Mouse (Mus musculus) olfactory bulb, adult 2 months (tissue): ENCODE measurements around the gene 5430419D17Rik. TPM values are rescaled to one million over a fixed set of nuclear protein-coding genes. Genes with fewer than 3 reads are reported as not detected.

ENCODE experiments used
- H3K27ac ChIP-seq: fragments of 200-500 bp; 2 replicates; pipeline ENCODE4 v1.5.1; 2012; ENCODE audit warnings: low read depth, low read length; ENCODE audit not compliant: insufficient read depth
- H3K4me1 ChIP-seq: fragments of 200-500 bp; 2 replicates; pipeline ENCODE4 v1.6.1; 2012; ENCODE audit warnings: low read length; ENCODE audit not compliant: control insufficient read depth, insufficient read depth
- H3K4me3 ChIP-seq: fragments of 200-500 bp; 2 replicates; pipeline ENCODE4 v1.5.1; 2012; ENCODE audit warnings: mild to moderate bottlenecking, low read depth, low read length, moderate library complexity; ENCODE audit not compliant: insufficient read depth
- CTCF ChIP-seq: fragments of 200-500 bp; IDR thresholded peaks from 2 replicates; pipeline ENCODE4 v1.5.1; 2012; ENCODE audit warnings: low read depth, mild to moderate bottlenecking, low read length, moderate library complexity; ENCODE audit not compliant: insufficient read depth
- POLR2A ChIP-seq: fragments of 200-500 bp; IDR thresholded peaks from 2 replicates; pipeline ENCODE4 v1.6.1; 2012; ENCODE audit warnings: mild to moderate bottlenecking, low read depth, low read length, moderate library complexity; ENCODE audit not compliant: insufficient read depth
- WGBS: fragments of 180-500 bp; shearing (Covaris S2); methylation state at CpG from one replicate; pipeline ENCODE4 v1.1.7; 2018; 5-methylcytosine and 5-hydroxymethylcytosine counted together
- polyA plus RNA-seq: library from polyadenylated mRNA; stranded (reverse); fragments of >200 nt; gene quantifications from 2 replicates; pipeline ENCODE4 v1.2.4, GENCODE M21; 2012; ENCODE audit warnings: low replicate concordance; ENCODE audit not compliant: missing spikeins, insufficient read depth, insufficient read length

Gene 5430419D17Rik
- not detected in 2 replicates for polyA plus RNA-seq

DNA sequence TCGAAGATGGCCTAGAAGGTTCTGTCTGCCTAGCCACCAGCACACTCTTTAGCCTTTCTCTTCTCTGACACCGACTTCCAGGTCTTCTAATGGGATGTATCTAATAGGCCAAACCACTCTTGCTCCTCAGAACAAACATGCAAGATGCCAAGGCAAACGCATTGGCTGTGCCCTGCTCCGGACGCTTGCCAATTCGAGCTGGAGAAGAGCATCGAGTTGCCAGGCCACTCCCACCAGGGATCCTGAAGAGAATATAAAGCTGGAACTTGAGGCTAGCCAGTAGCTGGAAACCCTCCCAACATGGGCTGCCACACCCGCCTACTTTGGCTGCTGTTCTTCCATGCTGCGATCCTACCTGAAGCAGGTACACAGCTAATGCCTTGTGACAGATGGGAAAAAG lies at the start of gene 5430419D17Rik:
Gene 5430419D17Rik, plus strand, starts transcription at position 282 of the 400 bp plus-strand sequence.
- Histone ChIP-seq H3K27ac (no peak within 1 kb of the TSS), H3K4me1 (no peaks in the 10 kb centered on the region), H3K4me3 (no peak within 1 kb of the TSS)
- TF ChIP-seq POLR2A, result no peak
- no peak for TF ChIP-seq CTCF
- WGBS, result 64% methylated on average over 9 of the region's 9 CpGs

DNA sequence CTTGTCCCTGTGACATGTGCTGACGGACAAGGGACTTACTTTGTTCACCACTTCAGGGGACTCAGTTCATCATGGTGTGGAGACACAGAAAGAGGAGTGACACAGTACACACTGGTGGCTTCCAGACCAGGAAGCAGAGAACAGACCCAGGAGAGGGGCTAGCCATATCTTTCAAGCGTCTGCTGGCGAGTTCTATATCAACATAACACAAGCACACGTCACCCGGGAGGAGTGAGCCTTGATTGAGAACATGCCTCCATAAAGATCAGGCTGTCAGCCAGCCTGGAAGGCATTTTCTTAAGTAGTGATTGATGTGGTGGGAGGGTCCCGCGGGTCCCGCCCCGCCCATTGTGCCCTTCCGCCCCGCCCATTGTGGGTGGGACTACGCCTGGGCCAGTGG lies 44.2 kb upstream of the 5430419D17Rik start:
- TF ChIP-seq CTCF, result no peak
- no peak for TF ChIP-seq POLR2A
- Histone ChIP-seq H3K4me3 (no peak overlapping the region), H3K27ac (no peak overlapping the region), H3K4me1 (no peaks in the 10 kb centered on the region)
- 75% methylated on average over 12 of the region's 12 CpGs for WGBS

DNA sequence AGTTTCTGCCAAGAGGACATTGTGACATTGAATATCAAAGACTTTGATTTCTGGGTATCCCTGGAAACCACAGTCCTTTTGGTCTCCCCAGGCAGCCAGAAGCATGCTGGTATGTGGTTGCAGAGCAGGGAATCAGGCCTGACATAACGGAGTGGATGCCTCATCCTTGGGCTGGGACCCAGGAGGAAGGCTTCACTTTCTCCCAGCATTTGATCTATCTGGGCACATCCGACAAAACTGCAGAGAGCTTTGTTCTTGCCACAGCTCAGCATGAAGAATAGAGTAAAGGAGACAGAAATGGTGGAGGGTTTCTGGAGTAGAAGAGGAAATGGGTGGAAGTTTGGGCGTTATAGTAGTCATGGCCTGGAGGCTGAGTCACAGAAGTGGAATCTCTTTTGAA lies 41.0 kb upstream of the 5430419D17Rik start:
- WGBS, result 63% methylated on average over 3 of the region's 3 CpGs
- Histone ChIP-seq H3K27ac (no peak overlapping the region), H3K4me3 (no peak overlapping the region), H3K4me1 (no peaks in the 10 kb centered on the region)
- TF ChIP-seq CTCF, result no peak
- TF ChIP-seq POLR2A, result no peak

DNA sequence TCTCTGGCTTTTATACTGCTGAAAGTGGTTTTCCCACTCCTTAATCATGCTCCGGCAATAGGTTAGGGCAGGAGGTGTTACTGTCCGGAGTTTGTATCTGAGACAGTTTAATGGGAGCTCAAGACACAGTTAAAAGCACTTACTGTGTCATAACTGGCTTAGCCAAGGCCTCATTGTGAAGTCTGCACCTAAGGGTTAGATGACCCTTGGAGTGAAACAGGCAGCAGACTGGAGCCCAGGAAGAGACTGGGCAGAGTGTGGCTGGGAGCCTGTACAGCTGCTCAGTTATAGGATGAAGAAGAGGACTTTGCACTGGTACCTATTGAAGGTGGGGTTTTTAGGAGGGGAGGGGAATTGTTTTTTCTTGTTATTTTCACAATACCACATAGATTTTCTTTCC lies 28.0 kb upstream of the 5430419D17Rik start, which contains the start of gene 4933402N03Rik:
Gene 4933402N03Rik, minus strand, starts transcription at position 101 of the 400 bp plus-strand sequence.
- Histone ChIP-seq H3K27ac (no peak within 1 kb of the TSS), H3K4me3 (no peak within 1 kb of the TSS), H3K4me1 (no peaks in the 10 kb centered on the region)
- no peak for TF ChIP-seq CTCF
- TF ChIP-seq POLR2A, result no peak
- 91% methylated on average over 2 of the region's 2 CpGs for WGBS

DNA sequence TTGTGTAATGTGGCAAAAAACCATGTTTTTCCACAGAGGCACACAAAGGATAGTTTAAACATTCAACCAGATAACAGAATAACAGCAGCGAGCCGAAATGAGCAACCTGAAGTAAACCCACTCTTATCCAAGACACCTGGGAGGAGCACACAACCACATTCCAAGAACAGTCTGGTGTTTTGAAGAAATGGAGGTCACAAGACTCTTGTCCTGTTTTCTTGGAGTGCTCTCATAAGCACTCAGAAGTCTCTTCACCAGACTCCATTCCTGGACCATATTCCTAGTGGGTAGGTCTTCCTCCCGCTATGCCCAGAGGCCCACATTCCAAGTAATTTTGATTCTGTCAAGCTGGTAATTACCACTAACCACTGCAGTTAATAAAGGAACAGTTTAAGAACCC lies 24.0 kb upstream of the 5430419D17Rik start:
- TF ChIP-seq POLR2A (no peak), CTCF (no peak)
- no peak overlapping the region for H3K27ac ChIP-seq
- H3K4me1 ChIP-seq, result no peaks in the 10 kb centered on the region
- no peak overlapping the region for H3K4me3 ChIP-seq
- 65% methylated on average over 3 of the region's 3 CpGs for WGBS

DNA sequence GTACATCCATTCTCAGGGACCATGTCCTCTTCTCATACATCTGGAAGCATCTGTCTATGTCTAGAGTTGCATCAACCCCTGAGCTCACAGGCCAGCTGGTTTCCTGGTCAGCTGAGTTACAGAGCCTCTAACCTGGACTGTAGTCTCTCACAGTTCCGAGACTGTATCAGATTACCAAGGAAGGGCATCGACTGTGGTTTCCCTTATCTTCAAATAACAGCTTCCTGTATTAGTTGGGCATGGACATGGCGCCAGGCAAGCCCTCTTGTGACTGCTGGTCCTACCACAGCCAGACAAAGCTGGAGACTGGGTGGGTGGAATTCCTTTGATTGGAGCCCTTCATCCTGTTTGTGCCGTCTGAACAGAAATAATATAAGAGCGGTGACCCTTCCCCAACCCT lies 21.2 kb upstream of the 5430419D17Rik start:
- Histone ChIP-seq H3K4me3 (no peak overlapping the region), H3K27ac (no peak overlapping the region), H3K4me1 (no peaks in the 10 kb centered on the region)
- no peak for TF ChIP-seq POLR2A
- no peak for TF ChIP-seq CTCF
- 89% methylated on average over 5 of the region's 5 CpGs for WGBS

DNA sequence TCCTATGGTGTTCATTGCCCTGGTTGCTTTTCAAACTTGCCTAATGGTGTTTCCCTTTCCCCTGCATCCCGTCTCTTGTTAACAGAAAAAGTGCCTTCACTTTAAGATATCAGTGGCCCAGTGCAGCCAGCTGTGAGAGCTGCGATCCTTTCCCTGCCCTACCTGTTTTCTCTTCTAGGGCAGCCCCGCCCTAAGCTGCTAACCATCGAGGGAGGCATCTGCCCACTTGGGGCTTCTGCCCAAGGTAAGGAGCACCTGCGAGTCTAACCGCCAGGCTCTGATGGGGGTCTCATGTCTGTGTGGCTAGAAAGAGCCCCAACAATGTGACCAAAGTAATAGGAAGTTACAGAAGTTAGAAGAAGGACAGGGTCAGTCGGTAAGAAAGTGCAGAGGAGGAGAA lies 12.0 kb upstream of the 5430419D17Rik start:
- TF ChIP-seq POLR2A, result no peak
- no peak for TF ChIP-seq CTCF

DNA sequence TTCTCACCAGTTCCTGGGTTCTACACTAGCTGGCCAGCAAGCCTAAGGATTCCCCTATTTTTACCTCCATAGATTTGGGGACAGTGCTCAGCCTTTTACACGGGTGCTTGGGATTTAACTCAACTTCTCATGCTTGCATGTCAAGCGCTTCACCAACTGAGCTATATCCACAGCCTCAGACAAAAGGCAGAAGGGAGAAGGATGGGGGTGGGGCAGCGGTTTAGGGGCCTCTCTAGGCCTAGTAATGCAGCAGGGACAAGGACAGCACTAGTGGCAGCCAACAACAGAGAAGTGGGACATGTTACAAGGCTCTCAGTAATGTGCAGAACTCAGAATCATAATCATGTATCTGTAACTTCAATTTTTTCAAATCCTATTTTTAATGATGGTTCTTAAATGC lies 6.4 kb upstream of the 5430419D17Rik start:
- no peaks in the 10 kb centered on the region for H3K4me1 ChIP-seq
- H3K4me3 ChIP-seq, result no peak overlapping the region
- WGBS, result 83% methylated on average over 3 of the region's 3 CpGs
- TF ChIP-seq POLR2A (no peak), CTCF (no peak)
- no peak overlapping the region for H3K27ac ChIP-seq

More for the DNA sequence above, 12.0 kb upstream of the 5430419D17Rik start:
- WGBS, result 83% methylated on average over 7 of the region's 7 CpGs
- H3K27ac ChIP-seq, result no peak overlapping the region
- no peak overlapping the region for H3K4me3 ChIP-seq
- H3K4me1 ChIP-seq, result no peaks in the 10 kb centered on the region

DNA sequence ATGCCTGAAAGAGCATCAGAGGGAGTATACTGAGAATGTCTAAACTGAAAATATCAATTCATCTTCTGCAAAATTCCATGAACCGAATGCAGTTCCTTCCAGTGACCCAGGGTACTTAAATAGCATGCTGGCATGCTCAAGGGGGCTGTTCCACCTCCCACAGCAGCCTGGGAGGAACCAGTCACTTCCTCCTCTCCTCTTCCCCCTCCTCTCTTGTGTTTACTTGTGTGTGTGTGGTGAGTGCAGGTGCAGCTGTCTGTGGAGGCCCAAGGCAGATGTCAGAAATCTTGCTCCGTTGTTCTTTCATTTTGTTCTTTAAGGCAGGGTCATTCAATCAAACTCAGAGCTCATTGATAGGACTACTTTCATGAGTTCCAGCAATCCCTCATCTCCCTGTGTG lies 5.1 kb upstream of the 5430419D17Rik start:
- H3K27ac ChIP-seq, result no peak overlapping the region
- no peaks in the 10 kb centered on the region for H3K4me1 ChIP-seq
- TF ChIP-seq POLR2A (no peak), CTCF (no peak)
- WGBS, result 46% methylated on average over 2 of the region's 2 CpGs
- no peak overlapping the region for H3K4me3 ChIP-seq

DNA sequence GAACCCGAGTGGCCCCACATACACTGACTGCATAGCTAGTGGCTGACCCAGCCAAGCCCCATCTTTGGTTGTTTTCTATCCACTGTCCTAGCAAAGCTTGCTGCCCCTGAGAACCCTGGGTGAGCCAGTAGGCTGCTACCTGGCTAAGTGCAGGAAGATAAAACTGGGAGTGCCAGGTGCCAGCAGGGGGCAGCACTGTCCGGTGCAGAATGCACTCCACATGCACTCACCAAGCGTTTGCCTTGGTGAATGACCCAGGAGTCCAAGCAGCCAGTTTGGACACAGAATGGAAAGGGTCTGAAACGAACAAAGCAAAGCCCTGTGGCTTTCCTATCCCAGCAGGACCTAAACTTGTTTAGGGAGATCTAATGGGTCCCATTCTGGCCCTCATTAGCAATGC lies 8.5 kb downstream of the 5430419D17Rik start:
- WGBS, result 43% methylated on average over 4 of the region's 4 CpGs
- H3K4me3 ChIP-seq, result no peak overlapping the region
- no peaks in the 10 kb centered on the region for H3K4me1 ChIP-seq
- TF ChIP-seq CTCF (peak; percentile 39; the same call in 1 of the 2 replicates), POLR2A (no peak)
- H3K27ac ChIP-seq, result no peak overlapping the region
